Mouse (Mus musculus) liver, adult 2 months (tissue): Measurements from ENCODE around the gene Chd6.
"Not testable (repeated sequence)": the region's sequence is repeated elsewhere in the genome, so short reads cannot be mapped to it uniquely, and the experiment has no call there.

ENCODE experiments used
- CTCF ChIP-seq: fragments of 200-500 bp; IDR thresholded peaks from 2 replicates; pipeline ENCODE4 v1.5.1; 2011; ENCODE audit warnings: low read depth, low read length, control low read depth
- POLR2A ChIP-seq: fragments of 200-500 bp; IDR thresholded peaks from 2 replicates; pipeline ENCODE4 v1.6.1; 2011; ENCODE audit warnings: low read length, control low read depth; ENCODE audit not compliant: insufficient read depth; ENCODE audit errors: extremely low read depth

DNA sequence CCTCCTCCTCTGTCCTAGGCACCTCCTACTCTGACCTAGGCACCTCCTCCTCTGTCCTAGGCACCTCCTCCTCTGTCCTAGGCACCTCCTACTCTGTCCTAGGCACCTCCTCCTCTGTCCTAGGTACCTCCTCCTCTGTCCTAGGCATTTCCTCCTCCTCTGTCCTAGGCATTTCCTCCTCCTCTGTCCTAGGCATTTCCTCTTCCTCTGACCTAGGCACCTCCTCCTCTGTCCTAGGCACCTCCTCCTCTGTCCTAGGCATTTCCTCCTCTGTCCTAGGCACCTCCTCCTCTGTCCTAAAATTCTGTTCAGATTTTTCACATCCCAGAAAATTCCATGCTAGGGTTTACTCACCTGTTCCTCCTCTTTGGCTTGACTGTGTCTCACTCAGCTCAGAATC, 151.1 kb downstream of the Chd6 start:
- TF ChIP-seq CTCF, POLR2A: not testable (repeated sequence)
